Mouse (Mus musculus): ENCODE measurements at regions not wholly inside any gene's neighbourhood (a gene's known extent, or its start where the extent isn't known, plus 50 kb on each side); places are given as distances from the start of the nearest gene placed in this dataset.

DNA sequence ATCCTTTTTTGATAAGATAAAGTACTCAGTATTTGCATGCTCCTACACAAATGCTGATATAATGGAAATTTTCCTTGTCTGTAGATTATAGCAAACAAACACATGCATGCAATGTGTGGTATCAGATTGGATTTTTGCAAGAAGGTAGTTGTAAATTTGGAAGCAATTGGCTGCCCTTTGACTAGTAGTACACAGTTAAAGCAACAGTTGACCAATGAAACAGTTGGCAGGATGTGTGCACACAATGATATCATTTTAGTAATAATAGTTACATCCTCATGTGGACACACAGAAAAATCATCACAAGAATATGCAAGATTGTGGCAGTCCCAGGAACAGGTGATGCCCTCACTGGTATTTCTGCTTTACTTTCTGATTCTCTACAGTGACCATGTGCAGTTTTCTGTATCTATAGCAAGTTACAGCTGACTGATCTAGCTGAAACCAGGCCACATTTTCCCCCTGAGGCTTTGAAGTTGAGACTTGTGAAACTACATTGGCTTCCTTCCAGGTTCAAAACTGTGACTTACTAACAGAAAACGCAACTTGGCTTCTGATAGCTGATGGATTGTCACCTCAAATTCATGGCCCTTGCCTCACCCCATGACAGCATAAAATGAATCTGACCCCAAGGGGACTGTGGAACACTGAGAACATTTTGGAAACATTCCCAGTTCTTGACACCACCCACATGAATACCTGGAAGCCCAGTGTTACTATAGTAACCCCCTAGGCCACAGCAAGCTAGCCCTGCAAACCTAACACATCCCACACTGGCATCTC, 136.3 kb upstream of the Gm37988 start:
- ATAC-seq (replicated peaks; ENCODE audit: low FRiP score, low TSS enrichment, poor library complexity, severe bottlenecking) = no peak

DNA sequence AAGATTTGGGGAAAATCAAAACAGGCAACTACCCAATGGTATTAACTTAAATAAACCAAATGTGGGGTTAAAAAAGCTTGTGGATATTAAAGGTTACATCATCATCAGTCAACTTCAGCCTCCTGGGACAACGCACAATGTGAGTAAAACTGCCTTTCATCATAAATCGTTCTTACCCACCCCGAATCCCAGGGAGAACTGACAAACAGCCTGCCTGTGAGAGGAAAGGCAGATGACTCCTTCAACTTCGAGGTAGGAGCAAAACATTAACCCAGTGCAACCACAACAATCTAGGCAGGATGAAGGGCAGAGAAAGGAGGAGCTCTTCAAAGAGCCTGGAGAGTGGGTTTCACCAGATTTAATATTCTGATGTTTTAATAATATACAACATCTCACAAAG, 135.3 kb upstream of the Gm37988 start:
- ATAC-seq (replicated peaks; ENCODE audit: low FRiP score, low TSS enrichment, poor library complexity, severe bottlenecking) = no peak

DNA sequence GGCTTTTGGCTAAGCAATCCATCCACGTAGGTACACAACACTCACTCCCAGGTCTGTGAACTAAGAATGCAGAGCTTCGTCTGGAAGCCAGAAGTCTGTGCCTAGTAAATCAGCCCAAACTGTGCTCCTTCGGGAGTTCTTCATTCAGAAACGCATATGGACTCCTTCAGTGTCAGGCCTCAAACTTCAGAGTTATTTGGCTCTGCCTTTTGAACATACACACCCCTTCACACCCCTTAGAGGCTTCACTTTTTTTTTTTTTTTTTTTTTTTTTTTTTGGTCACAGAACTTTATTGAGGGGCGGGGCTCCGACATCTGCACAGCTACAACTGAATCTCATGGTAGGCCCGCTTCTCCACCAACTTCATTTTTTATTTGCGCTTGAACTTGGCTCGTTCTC, 120.1 kb upstream of the Gm37988 start:
- ATAC-seq (replicated peaks; ENCODE audit: low FRiP score, low TSS enrichment, poor library complexity, severe bottlenecking) = no peak

DNA sequence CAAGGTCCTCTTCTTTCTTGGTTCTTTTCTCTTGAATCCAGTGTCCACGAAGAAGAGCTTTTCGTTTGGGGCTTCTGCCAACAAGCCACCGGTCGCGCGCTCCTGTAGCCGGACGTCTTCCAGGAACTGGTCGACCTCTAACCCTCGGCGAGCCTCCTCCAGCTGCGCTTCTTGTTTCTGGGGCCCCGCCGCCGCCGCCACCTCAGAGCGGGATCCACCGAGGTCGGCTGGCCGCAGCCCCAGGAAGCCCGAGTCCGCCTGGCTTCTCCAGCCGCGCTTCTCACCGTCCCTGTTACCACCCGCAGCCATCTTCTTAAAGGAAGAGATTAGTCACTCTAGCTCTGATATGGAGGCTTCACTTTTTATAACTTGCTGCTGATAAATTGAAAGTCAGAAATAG, 118.6 kb upstream of the Gm37988 start:
- ATAC-seq (replicated peaks; ENCODE audit: low FRiP score, low TSS enrichment, poor library complexity, severe bottlenecking) = peak; percentile 28; the same call in 1 of the 2 replicates

DNA sequence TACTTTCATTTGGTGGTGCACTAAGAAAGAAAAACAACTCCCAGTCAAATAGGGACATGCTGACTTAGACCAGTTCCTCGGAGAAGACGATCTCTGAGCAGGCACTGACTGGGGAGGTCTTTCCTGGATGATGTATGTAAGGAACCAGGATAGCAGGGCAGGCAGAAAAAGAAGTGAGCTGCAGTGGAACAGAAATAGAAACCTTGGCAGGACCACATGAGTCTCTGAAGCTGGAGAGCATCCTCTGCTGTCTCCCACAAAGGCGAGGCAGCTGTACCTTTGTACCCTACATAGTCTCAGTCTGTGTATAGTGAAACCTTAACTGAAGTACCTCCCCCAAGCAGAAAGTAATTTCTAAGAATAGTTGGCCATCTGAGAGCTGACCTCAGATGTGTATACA, 104.4 kb upstream of the Gm37988 start:
- ATAC-seq (replicated peaks; ENCODE audit: low FRiP score, low TSS enrichment, poor library complexity, severe bottlenecking) = no peak

DNA sequence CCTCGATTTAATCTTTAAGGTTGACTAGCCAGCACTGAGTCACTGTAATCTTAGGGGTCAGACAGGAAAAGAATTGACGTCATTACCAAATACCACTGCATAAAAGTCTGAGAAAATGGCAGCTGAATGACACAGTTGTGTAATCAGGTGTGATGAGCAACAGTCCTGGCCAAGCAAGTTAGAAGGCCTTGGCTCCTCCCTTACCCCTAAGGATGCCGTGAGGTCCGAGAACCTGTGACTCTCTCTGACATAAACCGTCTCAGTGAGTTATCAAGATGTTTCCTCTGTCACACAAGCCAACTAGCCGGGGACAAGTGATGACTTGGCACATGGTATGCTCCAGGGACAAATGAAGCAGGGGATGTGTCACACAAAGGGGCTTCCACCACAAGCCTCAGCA, 101.5 kb upstream of the Gm37988 start:
- ATAC-seq (replicated peaks; ENCODE audit: low FRiP score, low TSS enrichment, poor library complexity, severe bottlenecking) = no peak

DNA sequence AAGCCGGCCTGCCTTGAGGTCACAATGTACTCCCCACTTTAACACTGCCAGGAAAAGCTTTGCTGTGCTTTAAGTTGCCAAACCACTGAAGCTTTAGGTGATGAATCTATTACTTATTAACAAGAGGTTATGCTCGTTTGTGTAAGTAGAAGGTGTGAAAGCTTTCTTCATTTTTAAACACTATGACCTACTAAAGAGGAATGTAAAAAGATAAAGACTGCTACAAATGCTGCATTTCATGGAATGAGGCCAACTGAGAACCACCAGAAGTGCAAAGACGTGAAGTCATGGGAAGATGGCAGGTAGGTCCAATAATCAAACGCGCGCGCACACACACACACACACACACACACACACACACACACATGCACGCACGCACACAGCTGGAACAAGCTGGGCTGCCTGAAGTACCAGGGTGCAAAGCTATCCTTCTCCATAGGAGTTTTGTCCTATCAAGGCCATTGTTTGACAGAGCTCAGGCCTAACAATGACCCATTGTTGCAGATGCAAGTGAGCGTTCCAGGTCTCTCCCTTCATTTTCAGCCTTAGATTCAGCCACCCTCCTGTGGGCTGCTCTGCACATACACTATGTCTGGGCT, 85.3 kb upstream of the Gm37988 start:
- no peak for ATAC-seq (replicated peaks; ENCODE audit: low FRiP score, low TSS enrichment, poor library complexity, severe bottlenecking)

Measured in megakaryocyte-erythroid progenitor cell, adult 5-6 weeks (primary cell).